Mouse (Mus musculus) kidney, adult 8-10 months (tissue): ENCODE results near the gene Defb19.

Source experiments
- DNase-seq, 2 experiments: peaks; one replicate each; pipeline ENCODE4 v3.0.0; 2022

Defb19 gene

DNA sequence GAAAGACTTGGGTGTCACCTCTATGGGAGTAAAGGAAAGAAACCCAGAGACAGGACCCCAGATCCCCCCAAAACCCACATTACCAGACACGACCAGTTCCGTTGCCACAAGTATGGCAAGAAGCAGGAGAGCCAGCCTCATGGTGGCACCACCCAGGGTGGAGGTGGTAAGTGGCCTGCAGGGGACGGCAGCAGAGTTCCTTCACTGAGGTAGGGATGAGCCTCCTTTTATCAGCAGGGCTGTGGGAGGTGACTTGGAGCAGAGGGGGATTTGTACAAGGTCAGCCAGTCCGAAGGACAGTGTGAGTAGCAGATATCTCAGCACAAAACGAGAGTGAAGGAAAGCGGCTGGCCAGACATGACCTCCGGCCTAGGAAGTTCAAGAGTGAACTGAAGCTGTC is at the start of gene Defb19:
TSS of gene Defb19 (minus strand) at position 206 of the 400 bp plus-strand sequence.
- DNase-seq, result no peak

DNA sequence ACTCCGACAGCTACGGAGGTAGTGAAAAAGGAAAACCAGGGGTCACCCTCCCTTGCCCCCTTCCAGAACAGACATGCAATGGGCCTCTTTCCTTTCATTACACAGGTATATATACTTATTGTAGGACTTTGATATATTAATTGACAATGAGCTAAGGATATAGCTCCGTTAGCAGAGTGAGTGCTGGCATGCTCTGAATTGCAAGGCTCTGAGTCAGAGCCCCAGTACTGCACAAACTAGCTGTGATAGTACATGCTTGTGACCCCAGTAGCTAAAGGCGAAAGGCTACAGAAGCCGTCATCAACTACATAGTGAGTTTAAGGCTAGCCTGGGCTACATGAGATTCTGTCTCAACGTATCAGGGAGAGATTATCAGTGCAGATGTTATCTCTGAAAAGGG is 49.8 kb upstream of the Defb19 start:
- no peak for DNase-seq

- no peak for DNase-seq
These were observed 49.1 kb upstream of the Defb19 start for GRCm38 (mm10) chr2:152629239-152629638.

DNA sequence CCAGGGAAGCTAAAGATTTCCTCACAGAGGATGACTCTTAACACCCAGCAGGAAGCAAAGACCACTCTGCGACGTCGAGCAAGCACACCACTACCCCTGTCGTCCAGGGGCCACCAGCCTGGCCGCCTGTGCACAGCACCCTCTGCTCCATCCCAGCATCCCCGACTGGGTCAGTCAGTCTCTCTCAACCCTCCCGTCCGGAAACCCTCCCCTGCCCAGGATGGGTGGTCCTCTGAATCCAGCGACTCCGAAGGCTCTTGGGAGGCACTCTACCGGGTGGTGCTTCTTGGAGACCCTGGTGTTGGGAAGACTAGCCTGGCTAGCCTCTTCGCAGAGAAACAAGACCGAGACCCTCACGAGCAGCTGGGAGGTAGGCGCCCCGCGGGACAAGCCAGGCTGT is 48.0 kb upstream of the Defb19 start:
- no peak for DNase-seq

- DNase-seq, result no peak
These were observed 46.9 kb upstream of the Defb19 start, which contains the start of gene Rem1 for GRCm38 (mm10) chr2:152626774-152627591. TSS of gene Rem1 (plus strand) at chr2:152626951.

GRCm38 (mm10) chr2:152625256-152625655 is 45.1 kb upstream of the Defb19 start:
- no peak for DNase-seq

- no peak for DNase-seq
These were observed 44.5 kb upstream of the Defb19 start for GRCm38 (mm10) chr2:152624566-152624965.

DNA sequence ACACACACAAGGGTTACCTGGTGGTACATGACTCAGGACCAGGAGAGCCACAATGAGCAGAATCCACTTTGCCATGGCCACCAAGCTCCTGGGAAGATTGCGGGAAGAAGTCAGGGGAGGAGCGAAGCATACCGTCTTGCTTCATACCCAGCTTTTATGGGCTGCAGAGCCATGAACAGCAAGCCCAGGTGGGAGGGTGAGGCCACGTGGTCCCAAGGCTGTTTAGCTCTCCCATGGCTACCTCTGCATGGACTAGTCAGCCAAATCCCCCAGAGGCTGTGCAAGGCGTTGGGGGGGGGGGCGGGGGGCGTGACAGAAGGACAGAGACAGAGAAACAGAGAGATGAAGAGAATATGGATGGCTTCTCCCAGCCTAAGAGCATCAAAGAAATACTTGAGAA is 42.8 kb upstream of the Defb19 start, which contains the start of gene Defb25:
TSS of gene Defb25 (minus strand) at position 101 of the 400 bp plus-strand sequence.
- no peak for DNase-seq

GRCm38 (mm10) chr2:152622151-152622550 is 42.0 kb upstream of the Defb19 start:
- DNase-seq, result no peak

GRCm38 (mm10) chr2:152620367-152621134 is 40.4 kb upstream of the Defb19 start:
- no peak for DNase-seq

DNA sequence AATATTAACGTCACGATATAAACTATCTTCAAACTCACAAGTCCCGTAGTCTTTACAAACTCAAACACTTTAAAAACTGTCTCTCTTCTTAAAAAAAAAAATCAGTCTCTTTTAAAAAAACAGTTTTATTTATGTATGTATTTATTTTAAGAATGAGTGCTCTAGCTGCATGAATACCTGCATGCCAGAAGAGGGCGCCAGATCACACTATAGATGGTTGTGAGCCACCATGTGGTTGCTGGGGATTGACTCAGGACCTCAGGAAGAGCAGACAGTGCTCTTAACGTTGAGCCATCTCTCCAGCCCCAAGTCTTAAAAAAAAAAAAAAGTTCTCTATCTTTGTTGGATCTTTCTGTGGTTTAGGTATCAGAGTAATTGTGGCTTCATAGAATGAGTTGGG is 37.3 kb upstream of the Defb19 start:
- no peak for DNase-seq

- DNase-seq, result no peak
These were observed 36.4 kb upstream of the Defb19 start for GRCm38 (mm10) chr2:152616470-152616869.

DNA sequence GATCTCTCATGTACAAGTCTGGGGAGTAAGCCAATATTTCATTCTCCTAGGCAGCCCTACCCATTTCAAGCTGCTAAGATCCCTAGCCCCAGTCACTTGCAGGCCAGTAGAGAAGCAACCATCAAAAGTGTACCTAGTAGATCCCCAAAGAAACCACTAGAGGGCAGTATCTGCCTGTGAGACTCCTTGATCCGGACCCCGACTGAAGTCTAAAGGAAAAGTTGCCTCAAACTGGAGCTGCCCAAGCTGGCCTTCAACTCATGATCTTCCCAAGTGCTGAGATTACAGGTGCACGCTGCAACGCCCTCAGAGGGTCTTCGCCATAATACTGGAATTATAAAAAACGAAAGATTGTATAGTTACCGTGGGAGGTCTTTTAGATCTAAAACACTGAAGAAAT is 35.5 kb upstream of the Defb19 start:
- peak; percentile 51 to 54 for DNase-seq

- no peak for DNase-seq
These were observed 32.1 kb upstream of the Defb19 start for GRCm38 (mm10) chr2:152612193-152612592.

GRCm38 (mm10) chr2:152608719-152609118 is 28.6 kb upstream of the Defb19 start:
- no peak for DNase-seq

GRCm38 (mm10) chr2:152607746-152608145 is 27.6 kb upstream of the Defb19 start:
- no peak for DNase-seq

GRCm38 (mm10) chr2:152604057-152604456 is 23.9 kb upstream of the Defb19 start, which contains the start of gene Defb36:
TSS of gene Defb36 (plus strand) at chr2:152604327.
- DNase-seq, result peak; percentile 48 to 80

- no peak for DNase-seq
These were observed 21.3 kb upstream of the Defb19 start for GRCm38 (mm10) chr2:152601275-152601960.

DNA sequence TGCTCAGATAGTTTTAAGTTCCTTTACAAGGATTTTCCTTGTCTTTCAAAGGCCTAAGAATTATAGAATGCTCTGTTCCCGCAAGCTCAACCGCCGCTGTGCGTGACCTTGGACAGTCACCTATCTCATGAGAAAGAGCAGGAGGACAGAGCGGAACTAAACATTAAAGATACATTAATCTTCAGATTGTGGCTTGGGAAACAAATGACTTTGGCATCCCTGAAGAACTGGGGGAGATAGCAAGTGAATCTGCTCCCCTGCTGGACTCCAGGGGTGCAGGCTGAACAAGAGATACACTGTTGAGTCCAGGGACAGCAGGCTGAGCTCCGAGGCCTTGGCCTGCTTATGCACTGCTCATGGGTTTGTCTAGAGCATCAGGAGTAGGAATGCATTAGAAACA is 20.0 kb upstream of the Defb19 start:
- DNase-seq, result no peak

GRCm38 (mm10) chr2:152599299-152599698 is 19.2 kb upstream of the Defb19 start, which contains the start of gene Defb45:
TSS of gene Defb45 (minus strand) at chr2:152599399.
- DNase-seq, result no peak

GRCm38 (mm10) chr2:152589021-152589420 is 8.9 kb upstream of the Defb19 start:
- no peak for DNase-seq

GRCm38 (mm10) chr2:152588450-152588849 is 8.3 kb upstream of the Defb19 start:
- no peak for DNase-seq

DNA sequence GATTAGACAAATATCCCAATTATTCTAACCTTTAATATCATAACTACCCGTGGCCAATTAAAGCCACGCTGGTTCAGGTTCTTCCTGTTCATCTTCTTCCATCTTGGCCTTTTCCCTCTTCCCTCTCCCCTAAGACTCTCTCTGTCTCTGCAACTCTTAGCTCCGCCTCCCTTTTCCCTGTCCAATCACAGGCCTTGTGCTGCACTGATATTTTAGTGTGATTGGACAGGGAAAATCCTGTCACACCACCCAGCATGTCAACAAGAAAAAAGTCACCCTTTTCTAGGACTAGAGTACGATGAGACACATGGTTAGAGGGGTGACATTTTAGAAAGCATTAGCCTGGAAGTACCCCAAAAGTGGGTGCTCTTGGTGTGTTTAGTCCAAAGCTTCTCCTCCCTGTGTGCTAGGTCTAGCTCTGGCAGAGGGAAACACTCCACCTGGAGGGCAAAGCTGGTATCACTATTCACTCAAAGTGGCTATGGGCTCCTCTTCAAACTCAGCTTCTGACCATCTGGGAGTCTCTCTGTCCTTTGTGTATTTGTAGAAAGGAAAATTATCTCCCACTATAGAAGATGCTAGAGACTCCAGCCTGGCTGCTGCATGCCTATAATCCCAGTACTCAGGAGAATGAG is 6.9 kb upstream of the Defb19 start:
- peak in 1 of 2 experiments; percentile 50 for DNase-seq
